Mouse (Mus musculus): ENCODE results near the gene Mfsd4a.

Gene Mfsd4a

GRCm38 (mm10) chr1:132065475-132066172, 2.2 kb downstream of the Mfsd4a start:
- DNase-seq (ENCODE audit: extremely low spot score, low read depth, low spot score) = no peak

- DNase-seq (ENCODE audit: extremely low spot score, low read depth, low spot score) = no peak
Observed at GRCm38 (mm10) chr1:132065001-132065400, 2.9 kb downstream of the Mfsd4a start.

DNA sequence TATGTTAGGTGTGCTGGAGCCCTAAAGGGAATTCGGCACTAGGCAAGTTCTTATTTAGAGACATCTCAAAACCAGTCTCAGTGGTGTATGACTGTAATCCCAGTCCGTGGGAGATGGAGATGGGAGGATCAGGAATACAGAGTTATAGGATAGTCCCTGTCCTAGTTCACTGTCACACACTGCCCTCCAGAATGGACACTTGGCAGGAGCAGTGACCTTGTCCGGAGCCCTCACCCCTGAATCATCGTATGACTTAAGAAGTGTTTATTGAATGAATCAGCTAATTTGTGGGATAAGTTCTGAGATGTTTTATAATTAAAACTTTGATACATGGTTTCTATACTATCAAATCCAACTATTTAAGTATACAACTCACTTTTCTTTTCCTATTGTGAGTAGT, 4.8 kb downstream of the Mfsd4a start:
- no peak for DNase-seq (ENCODE audit: extremely low spot score, low read depth, low spot score)

DNA sequence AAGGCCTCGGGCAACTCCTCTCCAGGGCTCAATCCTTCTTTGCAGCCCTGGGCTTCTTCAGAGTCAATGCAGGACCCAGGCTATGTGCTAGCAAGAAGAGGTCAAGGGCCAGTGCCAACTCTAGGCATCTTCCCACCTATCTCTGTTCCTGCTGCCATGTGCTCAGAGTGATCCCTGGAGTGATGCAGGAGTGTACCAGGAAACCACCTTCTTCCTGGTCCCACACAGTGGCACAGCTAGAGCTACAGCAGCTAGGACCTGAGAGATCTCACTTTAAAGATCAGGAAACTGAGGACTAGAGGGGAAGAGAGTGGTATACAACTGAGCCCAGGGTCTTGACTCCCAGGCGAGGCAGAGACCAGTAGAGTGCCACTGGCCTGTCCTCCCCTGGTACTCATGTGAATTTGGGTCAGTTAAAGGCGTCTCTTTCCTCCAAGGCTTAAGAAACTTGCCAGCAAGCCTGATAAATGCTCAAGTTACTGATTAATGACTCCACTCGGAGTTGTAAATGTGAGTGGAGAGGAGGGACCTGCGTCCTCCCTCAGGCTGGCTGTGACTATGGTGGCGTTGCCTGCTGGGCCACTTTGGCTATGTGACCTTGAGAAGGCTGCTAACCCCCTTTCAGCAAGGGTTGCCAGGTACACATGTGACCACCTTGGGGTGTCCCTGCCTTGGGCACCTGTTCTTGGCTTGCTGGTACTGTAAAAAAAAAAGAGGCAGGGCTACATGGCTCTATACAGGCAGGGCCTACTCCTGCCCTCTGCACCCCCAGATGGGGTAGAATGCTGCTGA, 5.9 kb downstream of the Mfsd4a start:
- no peak for DNase-seq (ENCODE audit: extremely low spot score, low read depth, low spot score)

DNA sequence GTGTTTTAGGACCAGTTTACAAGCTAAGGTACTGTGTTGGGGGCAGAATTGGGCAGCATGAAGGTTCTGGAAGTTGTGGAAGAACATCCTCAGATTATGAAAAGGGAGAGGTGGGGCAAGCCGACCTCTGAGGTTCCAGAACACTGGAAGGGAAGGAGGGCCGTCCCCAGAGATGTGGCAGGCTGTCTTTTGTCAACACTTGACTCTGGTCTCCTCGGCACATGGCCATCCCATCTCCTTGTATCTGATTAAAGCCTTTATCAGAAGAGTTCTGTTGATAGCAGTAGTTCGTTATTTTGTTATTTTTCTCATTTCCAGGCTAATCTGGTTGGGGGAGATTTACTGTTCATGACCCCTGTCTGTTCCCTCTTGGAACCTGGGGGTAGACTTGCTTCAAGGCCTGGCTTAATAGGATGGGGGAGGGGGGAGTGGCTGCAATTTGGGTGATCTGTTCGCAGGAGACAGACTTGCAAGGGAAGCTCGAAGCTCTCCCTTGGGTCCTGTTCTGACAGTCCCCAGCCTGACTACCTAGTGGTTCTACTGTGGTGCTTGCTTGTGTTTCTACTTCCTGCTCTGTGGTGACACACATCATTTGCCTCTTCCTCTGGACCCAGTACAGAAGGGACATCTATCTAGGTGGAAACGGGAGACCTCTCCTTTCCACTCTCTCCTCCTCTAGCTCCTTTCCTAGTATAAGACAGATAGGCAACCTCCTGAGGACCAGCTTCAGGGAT, 7.7 kb downstream of the Mfsd4a start:
- DNase-seq (ENCODE audit: extremely low spot score, low read depth, low spot score) = no peak

GRCm38 (mm10) chr1:132058558-132058957, 9.3 kb downstream of the Mfsd4a start:
- DNase-seq (ENCODE audit: extremely low spot score, low read depth, low spot score) = no peak

DNA sequence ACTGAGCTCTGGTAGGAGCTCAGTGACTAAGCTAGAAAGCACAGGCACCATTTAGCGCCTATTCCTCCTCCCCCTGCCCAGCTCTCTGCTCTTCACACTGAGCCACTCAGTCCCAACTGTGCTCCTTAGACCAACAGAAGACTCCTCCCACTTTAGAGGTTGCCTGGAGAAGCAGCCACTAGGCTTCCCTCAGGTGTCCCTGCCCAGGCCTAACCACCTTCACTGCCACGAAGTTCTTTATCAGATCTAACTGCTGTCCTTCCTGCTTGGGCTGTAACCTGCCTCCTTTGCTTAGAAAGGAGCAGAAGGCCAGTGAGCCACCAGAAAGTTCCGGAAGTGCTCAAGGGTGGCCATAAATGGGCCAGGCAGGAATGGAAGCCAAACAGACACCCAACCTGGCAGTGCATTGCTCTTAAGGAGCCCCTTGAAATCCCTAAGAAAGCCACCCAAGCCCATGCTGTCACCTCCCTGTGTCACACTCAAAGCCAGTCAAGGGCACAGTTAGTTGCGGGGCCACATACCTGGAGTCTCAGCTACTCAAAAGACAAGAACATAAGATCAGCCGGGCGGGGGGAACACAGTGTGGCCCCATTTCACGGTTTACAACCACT, 12.7 kb downstream of the Mfsd4a start:
- no peak for DNase-seq (ENCODE audit: extremely low spot score, low read depth, low spot score)

- no peak for DNase-seq (ENCODE audit: extremely low spot score, low read depth, low spot score)
Observed at GRCm38 (mm10) chr1:132054387-132054786, 13.5 kb downstream of the Mfsd4a start.

GRCm38 (mm10) chr1:132051746-132052145, 16.1 kb downstream of the Mfsd4a start:
- DNase-seq (ENCODE audit: extremely low spot score, low read depth, low spot score) = no peak

DNA sequence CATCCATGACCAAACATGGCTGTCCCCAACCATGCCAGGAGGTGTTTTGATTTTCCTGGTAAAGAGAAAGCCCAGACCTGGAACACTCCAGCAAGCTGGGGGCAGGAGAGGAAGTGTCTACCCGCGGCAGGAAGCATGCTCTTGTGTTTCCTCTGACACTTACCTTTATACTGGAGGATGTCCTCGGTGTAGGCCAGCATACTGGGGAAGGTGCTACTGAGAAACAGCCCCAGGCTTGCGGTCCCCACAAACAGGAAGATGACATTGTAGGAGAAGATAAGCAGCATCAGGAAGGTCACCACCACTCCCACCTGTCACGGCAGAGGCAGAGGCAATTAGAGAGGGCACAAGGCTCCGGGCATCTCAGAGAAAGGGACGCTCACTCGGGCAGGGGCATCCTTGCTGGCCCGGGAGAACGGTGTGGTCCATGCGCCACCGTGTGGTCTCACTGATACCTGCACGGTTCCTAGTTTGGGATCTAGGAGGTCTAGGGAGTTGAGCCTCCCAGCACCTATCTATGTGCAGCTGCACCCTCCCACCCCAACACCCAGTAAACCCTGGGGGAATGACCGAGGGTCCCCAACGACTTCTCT, 21.6 kb downstream of the Mfsd4a start:
- peak; percentile 14 for DNase-seq (ENCODE audit: extremely low spot score, low read depth, low spot score)

DNA sequence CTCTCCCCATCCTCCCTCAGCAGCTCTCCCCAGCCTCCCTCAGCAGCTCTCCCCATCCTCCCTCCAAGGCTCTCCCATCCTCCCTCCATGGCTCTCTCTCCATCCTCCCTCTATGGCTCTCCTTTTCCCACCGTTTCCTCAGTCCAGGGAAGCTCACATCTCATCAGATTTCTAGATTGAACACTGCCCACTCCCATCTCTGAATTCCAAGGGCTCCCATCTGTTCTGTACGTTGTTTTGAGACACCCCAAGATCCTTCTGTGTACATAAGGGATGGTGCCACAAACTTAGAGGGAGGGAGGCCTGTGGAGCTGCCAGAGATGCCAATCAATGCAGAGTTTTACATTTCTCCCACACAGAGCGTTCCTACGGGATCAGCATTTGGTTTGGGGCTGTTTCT, 24.1 kb downstream of the Mfsd4a start:
- DNase-seq (ENCODE audit: extremely low spot score, low read depth, low spot score) = no peak

- DNase-seq (ENCODE audit: extremely low spot score, low read depth, low spot score) = no peak
Observed at GRCm38 (mm10) chr1:132040201-132040621, 27.7 kb downstream of the Mfsd4a start.

GRCm38 (mm10) chr1:132038753-132039152, 29.1 kb downstream of the Mfsd4a start:
- DNase-seq (ENCODE audit: extremely low spot score, low read depth, low spot score) = no peak

DNA sequence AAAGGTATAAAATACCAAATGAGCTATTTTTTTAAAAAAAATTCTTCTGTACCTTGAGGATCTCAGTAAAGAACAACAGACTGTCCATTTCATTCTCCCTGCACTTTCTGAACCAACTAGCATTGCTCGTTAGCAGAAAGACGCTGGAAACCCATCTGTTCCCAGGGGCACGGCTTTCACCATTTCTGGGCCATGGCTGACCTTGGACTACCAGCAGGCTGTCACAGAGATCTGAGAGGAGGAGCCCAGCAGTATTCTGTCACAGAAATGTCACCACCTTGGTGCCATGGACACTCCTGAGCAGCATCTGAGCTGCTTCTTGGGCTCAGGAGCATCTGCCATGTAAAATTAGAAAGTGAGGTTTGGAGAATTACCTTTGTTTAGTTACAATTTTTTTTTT, 30.1 kb downstream of the Mfsd4a start:
- no peak for DNase-seq (ENCODE audit: extremely low spot score, low read depth, low spot score)

DNA sequence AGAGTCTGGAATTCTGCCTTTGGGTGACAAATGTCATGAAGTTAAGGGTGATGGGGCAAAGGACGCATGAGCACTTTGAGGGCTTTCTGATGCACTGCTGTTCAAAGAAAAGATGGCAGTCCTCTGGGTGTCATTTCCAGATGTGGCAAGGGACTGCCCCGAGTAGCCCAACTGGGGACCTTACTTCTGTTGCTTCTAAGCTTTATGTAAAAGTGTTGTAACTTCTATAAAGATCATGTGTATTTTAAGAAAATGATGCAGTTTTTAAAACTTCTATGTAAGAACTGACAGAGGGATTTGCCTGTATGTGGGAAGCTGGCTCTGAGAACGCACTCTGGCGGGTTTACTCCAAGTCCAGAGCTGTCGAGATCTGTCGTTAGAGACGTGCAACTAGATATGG, 35.7 kb downstream of the Mfsd4a start:
- no peak for DNase-seq (ENCODE audit: extremely low spot score, low read depth, low spot score)

- no peak for DNase-seq (ENCODE audit: extremely low spot score, low read depth, low spot score)
Observed at GRCm38 (mm10) chr1:132030574-132030973, 37.3 kb downstream of the Mfsd4a start.

DNA sequence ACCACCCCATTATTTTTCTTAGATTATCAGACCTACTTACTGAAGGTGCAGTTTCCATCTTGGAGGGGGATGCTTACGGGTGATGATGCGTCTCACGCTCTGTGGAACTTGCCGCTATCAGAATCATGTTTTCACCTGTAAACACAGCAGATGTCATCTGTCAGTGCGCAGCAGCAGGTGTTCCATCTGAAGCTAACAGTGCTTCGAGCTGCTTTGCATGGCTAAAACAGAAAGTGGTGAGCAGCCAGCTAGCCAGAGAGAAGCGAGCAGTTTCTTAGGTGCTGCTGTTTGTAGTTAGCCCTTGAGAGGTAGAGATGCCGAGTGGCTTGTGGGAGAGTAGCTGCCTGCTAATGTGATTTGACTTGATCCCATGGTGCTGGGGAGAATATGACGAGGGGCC, 39.4 kb downstream of the Mfsd4a start:
- no peak for DNase-seq (ENCODE audit: extremely low spot score, low read depth, low spot score)

GRCm38 (mm10) chr1:132027978-132028377, 39.9 kb downstream of the Mfsd4a start:
- no peak for DNase-seq (ENCODE audit: extremely low spot score, low read depth, low spot score)

- DNase-seq (ENCODE audit: extremely low spot score, low read depth, low spot score) = no peak
Observed at GRCm38 (mm10) chr1:132026925-132027646, 40.8 kb downstream of the Mfsd4a start.

DNA sequence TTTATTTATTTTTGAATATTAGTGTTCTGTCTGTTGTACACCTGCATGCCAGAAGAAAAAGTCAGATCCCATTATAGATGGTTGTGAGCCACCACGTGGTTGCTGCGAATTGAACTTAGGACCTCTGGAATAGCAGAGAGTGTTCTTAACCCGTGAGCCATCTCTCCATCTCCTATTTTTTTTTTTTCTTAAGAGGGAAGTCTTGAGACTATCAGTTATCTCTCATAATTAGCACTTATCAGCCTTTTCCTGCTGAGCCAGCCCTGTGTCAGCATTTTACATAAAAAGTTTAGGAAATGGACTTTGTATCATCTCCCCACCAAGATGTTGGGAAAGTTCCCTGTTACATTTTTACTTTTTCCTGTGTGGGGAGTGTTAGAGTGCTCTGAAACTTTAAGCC, 45.8 kb downstream of the Mfsd4a start:
- no peak for DNase-seq (ENCODE audit: extremely low spot score, low read depth, low spot score)

All from hindlimb bud, embryonic 11.5 days (tissue).